Mouse (Mus musculus): ENCODE data around the gene Cfc1. TPM values are rescaled to one million over a fixed set of nuclear protein-coding genes. Genes with fewer than 3 reads are reported as not detected.

Cfc1 gene
- polyA plus RNA-seq (2015; fragmentation: Nextera tagmentation; extraction: Ambion mirVana), result 0.62 and 0.75 TPM in 2 replicates

GRCm38 (mm10) chr1:34535043-34535698 lies at the start of gene Cfc1:
Cfc1 (plus strand) TSS chr1:34535648.

DNA sequence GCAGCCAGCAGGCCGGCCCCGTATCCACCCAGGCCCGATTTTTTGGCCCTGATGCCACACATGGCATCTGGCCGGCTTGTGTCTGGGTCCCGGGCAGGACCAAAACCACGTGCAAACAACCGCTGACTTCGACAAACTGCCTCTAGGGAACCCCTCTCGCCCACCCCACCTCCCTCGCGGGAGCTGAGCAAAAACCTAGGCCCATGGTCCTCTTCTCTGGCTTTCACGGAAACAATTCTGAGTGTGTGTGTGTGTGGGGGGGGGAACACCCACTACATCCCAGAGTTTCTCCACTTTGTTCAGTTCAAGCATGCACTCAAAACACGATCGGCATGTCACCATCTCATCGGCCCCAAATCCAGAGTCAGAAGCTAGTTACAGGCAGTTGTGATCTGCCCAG lies 25.4 kb downstream of the Cfc1 start, which contains the start of gene Prss40:
Prss40 (minus strand) TSS at position 101 of the 400 bp plus-strand sequence.

DNA sequence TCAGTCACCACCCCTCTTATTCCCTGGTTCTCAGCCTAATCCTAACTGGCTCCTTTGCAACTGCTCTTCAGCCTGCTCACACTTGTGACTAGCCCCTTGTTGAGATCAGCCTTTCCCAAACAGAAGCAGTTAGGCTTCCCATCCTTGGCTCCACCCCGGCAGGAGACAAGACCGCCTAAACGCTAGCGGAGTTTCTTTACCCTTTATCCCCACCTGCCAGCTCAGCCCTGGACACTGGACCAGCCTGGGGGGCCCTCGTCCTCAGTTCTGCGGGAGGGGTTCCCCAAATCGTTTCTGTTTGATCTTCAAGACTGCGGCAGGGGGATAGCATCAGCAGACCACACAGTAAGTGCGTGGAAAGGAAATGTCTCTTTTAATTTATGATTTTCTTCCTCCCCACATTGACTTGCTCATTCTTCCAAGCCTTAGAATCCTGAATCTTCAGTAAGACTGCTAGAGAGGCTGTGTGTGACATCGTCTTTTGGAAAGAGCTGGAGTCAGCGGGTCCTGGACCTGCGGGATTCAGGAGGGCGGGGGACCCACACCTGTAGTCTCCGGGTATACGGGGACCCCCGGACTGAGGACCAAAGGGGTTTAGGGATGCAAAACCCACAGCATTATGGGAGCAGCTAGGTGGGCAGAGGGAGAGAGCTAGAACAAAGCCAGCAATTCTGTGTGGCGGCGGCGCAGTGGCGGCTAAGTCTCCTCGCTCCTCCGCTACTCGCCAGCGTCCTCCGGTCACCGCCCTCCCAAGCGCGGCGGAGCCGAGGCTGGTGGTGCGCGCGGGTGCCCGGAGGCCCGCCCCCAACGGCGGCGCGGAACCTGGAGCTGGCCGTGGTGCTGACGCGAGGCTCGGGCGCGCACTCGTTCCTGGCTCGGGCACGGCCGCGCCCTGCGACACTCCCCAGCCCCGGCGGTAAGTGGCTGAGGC lies 43.7 kb downstream of the Cfc1 start, which contains the start of gene Amer3:
Amer3 (plus strand) TSS at position 807 of the 931 bp plus-strand sequence.

Other genes with a start within 250 kb of the Cfc1 start
- gene Ccdc115, start 96.0 kb upstream of the Cfc1 start, polyA plus RNA-seq (2015; fragmentation: Nextera tagmentation; extraction: Ambion mirVana), result 45.4 and 46.7 TPM in 2 replicates
- gene Imp4, start 95.8 kb upstream of the Cfc1 start, polyA plus RNA-seq (2015; fragmentation: Nextera tagmentation; extraction: Ambion mirVana), result 33.2 and 42.0 TPM in 2 replicates
- 10.0 and 11.2 TPM in 2 replicates for gene Ptpn18, start 75.9 kb upstream of the Cfc1 start, polyA plus RNA-seq (2015; fragmentation: Nextera tagmentation; extraction: Ambion mirVana)
- gene Prss39, start 37.2 kb upstream of the Cfc1 start, polyA plus RNA-seq (2015; fragmentation: Nextera tagmentation; extraction: Ambion mirVana), result not detected in 2 replicates
- gene Prss40, start 25.3 kb downstream of the Cfc1 start, polyA plus RNA-seq (2015; fragmentation: Nextera tagmentation; extraction: Ambion mirVana), result not detected in 2 replicates
- 16.6 and 20.0 TPM in 2 replicates for gene Amer3, start 44.0 kb downstream of the Cfc1 start, polyA plus RNA-seq (2015; fragmentation: Nextera tagmentation; extraction: Ambion mirVana)

Measured in neural tube, postnatal 0 days (tissue).